24 mouse cellular contexts compared by ENCODE assay signal in the genomic region with DNA sequence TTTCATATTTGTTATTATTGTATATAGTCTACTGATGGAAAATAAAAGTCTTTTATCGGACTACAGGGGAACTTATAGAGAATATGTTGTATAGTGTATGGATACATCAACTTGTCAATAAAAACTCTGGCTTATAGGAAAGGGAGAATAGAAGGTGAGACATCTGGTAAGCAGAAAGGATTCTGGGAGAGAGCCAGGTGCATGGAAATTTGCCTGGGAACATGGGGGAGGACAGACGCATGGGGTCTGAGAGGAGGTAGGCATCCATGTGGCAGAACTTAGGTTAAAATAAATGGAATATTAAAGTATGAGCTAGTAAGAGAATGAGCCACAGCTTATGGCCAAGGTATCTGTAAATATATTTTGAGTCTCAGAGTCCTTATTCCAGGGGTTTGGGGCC.
"Had no signal": no experiment of that assay in that cellular context is flagged by ENCODE, and none has a peak within 500 bp of the region (broad histone marks: within the 10 kb centered on the region; RNA-seq: fewer than 3 reads in every experiment).

No protein-coding gene starts in this region.

- H3K4me3 ChIP-seq: embryonic facial prominence, embryonic 10.5 days; embryonic facial prominence, embryonic 12.5 days; embryonic facial prominence, embryonic 13.5 days; embryonic facial prominence, embryonic 15.5 days; erythroblast, embryonic 14.5 days; forebrain, embryonic 10.5 days; forebrain, embryonic 12.5 days; forebrain, embryonic 13.5 days; forebrain, embryonic 15.5 days; gastrocnemius, adult 2 months; heart, adult 2 months; heart, embryonic 10.5 days; heart, embryonic 12.5 days; heart, embryonic 13.5 days had no signal

- H3K27me3 ChIP-seq: embryonic facial prominence, embryonic 12.5 days; embryonic facial prominence, embryonic 13.5 days; embryonic facial prominence, embryonic 15.5 days; forebrain, embryonic 12.5 days; forebrain, embryonic 13.5 days; forebrain, embryonic 15.5 days; heart, embryonic 12.5 days; heart, embryonic 13.5 days had no signal

- H3K4me1 ChIP-seq: embryonic facial prominence, embryonic 10.5 days; embryonic facial prominence, embryonic 12.5 days; embryonic facial prominence, embryonic 13.5 days; embryonic facial prominence, embryonic 15.5 days; forebrain, embryonic 10.5 days; forebrain, embryonic 12.5 days; forebrain, embryonic 13.5 days; forebrain, embryonic 15.5 days had no signal

- ATAC-seq: forebrain, embryonic 13.5 days; forebrain, embryonic 14.5 days; forebrain, embryonic 15.5 days; forebrain, embryonic 16.5 days; forebrain, postnatal 0 days had no signal

- DNase-seq: embryo, embryonic 11 days; forebrain, postnatal 0 days; gastrocnemius, adult 2 months; gastrocnemius, postnatal 10 days; gastrocnemius, postnatal 14 days; gastrocnemius, postnatal 25 days; gastrocnemius, postnatal 36 days; heart, adult 11 months; heart, adult 18-20 months; heart, adult 2 months had no signal

- H3K27ac ChIP-seq: embryonic facial prominence, embryonic 10.5 days; embryonic facial prominence, embryonic 12.5 days; embryonic facial prominence, embryonic 13.5 days; embryonic facial prominence, embryonic 15.5 days; forebrain, embryonic 10.5 days; forebrain, embryonic 12.5 days; forebrain, embryonic 13.5 days; forebrain, embryonic 15.5 days; heart, adult 2 months; heart, embryonic 10.5 days; heart, embryonic 13.5 days had no signal
